Mouse (Mus musculus): ENCODE results near the gene Hist1h2bm. TPM values are rescaled to one million over a fixed set of nuclear protein-coding genes. Genes with fewer than 3 reads are reported as not detected.
A peak's percentile ranks its signal among the peaks of the same experiment; 100 is the strongest.
"Not testable (repeated sequence)": the region's sequence is repeated elsewhere in the genome, so short reads cannot be mapped to it uniquely, and the experiment has no call there.

The Hist1h2bm gene
- polyA plus RNA-seq, 1 experiment from 2014 or later = 4.6 TPM

GRCm38 (mm10) chr13:21715131-21715863 lies 6.5 kb upstream of the Hist1h2bm start:
- no peaks in the 10 kb centered on the region for H3K27me3 ChIP-seq (ENCODE audit: control insufficient read depth, insufficient read depth, low read length)
- peak overlapping the region; percentile 43 for H3K9ac ChIP-seq (ENCODE audit: low read length)
- ATAC-seq (ENCODE audit: insufficient read depth, low FRiP score, low TSS enrichment) (no peak), DNase-seq (ENCODE audit: low spot score) (peak; percentile 41)
- 1% methylated on average over 22 of the region's 22 CpGs for WGBS
- no peaks in the 10 kb centered on the region for H3K9me3 ChIP-seq (ENCODE audit: control insufficient read depth, low read length)
- H3K36me3 ChIP-seq (ENCODE audit: control insufficient read depth, insufficient read depth, low read length) = no peaks in the 10 kb centered on the region
- peak overlapping the region; percentile 56 for H3K4me2 ChIP-seq (ENCODE audit: low read depth)
- H3K4me1 ChIP-seq (ENCODE audit: control insufficient read depth, insufficient read depth, low read length) = peaks cover 16% of the 10 kb centered on the region
- H3K27ac ChIP-seq (ENCODE audit: low read depth, low read length) = peak overlapping the region; percentile 75
- peak overlapping the region; percentile 32 for H3K4me3 ChIP-seq (ENCODE audit: low read depth, low read length)

GRCm38 (mm10) chr13:21715864-21716539 lies 5.8 kb upstream of the Hist1h2bm start, which contains the start of the genes Hist1h2bl and Hist1h2ai:
TSS of gene Hist1h2bl (minus strand) at chr13:21716143.
TSS of gene Hist1h2ai (plus strand) at chr13:21716422.
- H3K4me2 ChIP-seq (ENCODE audit: low read depth) = peak within 1 kb of the TSS; percentile 68
- H3K9me3 ChIP-seq (ENCODE audit: control insufficient read depth, low read length); H3K27me3 ChIP-seq (ENCODE audit: control insufficient read depth, insufficient read depth, low read length); H3K36me3 ChIP-seq (ENCODE audit: control insufficient read depth, insufficient read depth, low read length): not testable (repeated sequence)
- peaks cover 22% of the 10 kb centered on the region for H3K4me1 ChIP-seq (ENCODE audit: control insufficient read depth, insufficient read depth, low read length)
- peak within 1 kb of the TSS; percentile 69 for H3K9ac ChIP-seq (ENCODE audit: low read length)
- 1% methylated on average over 27 of the region's 50 CpGs for WGBS
- peak within 1 kb of the TSS; percentile 32 for H3K4me3 ChIP-seq (ENCODE audit: low read depth, low read length)
- DNase-seq (ENCODE audit: low spot score) (peak; percentile 83), ATAC-seq (ENCODE audit: insufficient read depth, low FRiP score, low TSS enrichment) (peak; percentile 92)
- peak within 1 kb of the TSS; percentile 87 for H3K27ac ChIP-seq (ENCODE audit: low read depth, low read length)

GRCm38 (mm10) chr13:21716540-21717391 lies 5.1 kb upstream of the Hist1h2bm start:
- not testable (repeated sequence) for H3K27me3 ChIP-seq (ENCODE audit: control insufficient read depth, insufficient read depth, low read length); H3K36me3 ChIP-seq (ENCODE audit: control insufficient read depth, insufficient read depth, low read length); H3K9me3 ChIP-seq (ENCODE audit: control insufficient read depth, low read length)
- peak overlapping the region; percentile 69 for H3K9ac ChIP-seq (ENCODE audit: low read length)
- WGBS = 1% methylated on average over 11 of the region's 38 CpGs
- peak overlapping the region; percentile 32 for H3K4me3 ChIP-seq (ENCODE audit: low read depth, low read length)
- H3K27ac ChIP-seq (ENCODE audit: low read depth, low read length) = peak overlapping the region; percentile 87
- DNase-seq (ENCODE audit: low spot score) = peak; percentile 66
- peak overlapping the region; percentile 68 for H3K4me2 ChIP-seq (ENCODE audit: low read depth)
- ATAC-seq (ENCODE audit: insufficient read depth, low FRiP score, low TSS enrichment) = peak; percentile 4; the same call in 1 of the 2 replicates
- peaks cover 24% of the 10 kb centered on the region for H3K4me1 ChIP-seq (ENCODE audit: control insufficient read depth, insufficient read depth, low read length)

GRCm38 (mm10) chr13:21717397-21718357 lies 4.2 kb upstream of the Hist1h2bm start, which contains the start of gene Hist1h3h:
TSS of gene Hist1h3h (plus strand) at chr13:21717659.
- under 1% methylated on average over 27 of the region's 56 CpGs for WGBS
- peak; percentile 87 for DNase-seq (ENCODE audit: low spot score)
- H3K9me3 ChIP-seq (ENCODE audit: control insufficient read depth, low read length); H3K36me3 ChIP-seq (ENCODE audit: control insufficient read depth, insufficient read depth, low read length); H3K27me3 ChIP-seq (ENCODE audit: control insufficient read depth, insufficient read depth, low read length): not testable (repeated sequence)
- Histone ChIP-seq H3K4me1 (ENCODE audit: control insufficient read depth, insufficient read depth, low read length) (peaks cover 25% of the 10 kb centered on the region), H3K27ac (ENCODE audit: low read depth, low read length) (peak within 1 kb of the TSS; percentile 87), H3K9ac (ENCODE audit: low read length) (peak within 1 kb of the TSS; percentile 69), H3K4me3 (ENCODE audit: low read depth, low read length) (peak within 1 kb of the TSS; percentile 32), H3K4me2 (ENCODE audit: low read depth) (peak within 1 kb of the TSS; percentile 68)
- ATAC-seq (ENCODE audit: insufficient read depth, low FRiP score, low TSS enrichment) = peak; percentile 33

- H3K27me3 ChIP-seq (ENCODE audit: control insufficient read depth, insufficient read depth, low read length) = no peaks in the 10 kb centered on the region
- 63% methylated on average over 4 of the region's 4 CpGs for WGBS
- no peaks in the 10 kb centered on the region for H3K36me3 ChIP-seq (ENCODE audit: control insufficient read depth, insufficient read depth, low read length)
- H3K9me3 ChIP-seq (ENCODE audit: control insufficient read depth, low read length) = no peaks in the 10 kb centered on the region
- peak overlapping the region; percentile 65 for H3K27ac ChIP-seq (ENCODE audit: low read depth, low read length)
- DNase-seq (ENCODE audit: low spot score) (peak; percentile 44), ATAC-seq (ENCODE audit: insufficient read depth, low FRiP score, low TSS enrichment) (no peak)
- H3K4me2 ChIP-seq (ENCODE audit: low read depth) = peak overlapping the region; percentile 49
- peak overlapping the region; percentile 61 for H3K9ac ChIP-seq (ENCODE audit: low read length)
- peaks cover 26% of the 10 kb centered on the region for H3K4me1 ChIP-seq (ENCODE audit: control insufficient read depth, insufficient read depth, low read length)
- H3K4me3 ChIP-seq (ENCODE audit: low read depth, low read length) = peak overlapping the region; percentile 32
These were observed 3.3 kb upstream of the Hist1h2bm start for GRCm38 (mm10) chr13:21718381-21719080.

GRCm38 (mm10) chr13:21721107-21721756 lies 612 bp upstream of the Hist1h2bm start:
- not testable (repeated sequence) for H3K9me3 ChIP-seq (ENCODE audit: control insufficient read depth, low read length); H3K36me3 ChIP-seq (ENCODE audit: control insufficient read depth, insufficient read depth, low read length); H3K27me3 ChIP-seq (ENCODE audit: control insufficient read depth, insufficient read depth, low read length)
- 3% methylated on average over 20 of the region's 44 CpGs for WGBS
- Histone ChIP-seq H3K4me3 (ENCODE audit: low read depth, low read length) (peak overlapping the region; percentile 31), H3K4me1 (ENCODE audit: control insufficient read depth, insufficient read depth, low read length) (peaks cover 20% of the 10 kb centered on the region), H3K27ac (ENCODE audit: low read depth, low read length) (peak overlapping the region; percentile 90), H3K4me2 (ENCODE audit: low read depth) (peak overlapping the region; percentile 57), H3K9ac (ENCODE audit: low read length) (peak overlapping the region; percentile 80)
- DNase-seq (ENCODE audit: low spot score) = peak; percentile 35
- peak; percentile 11; the same call in 1 of the 2 replicates for ATAC-seq (ENCODE audit: insufficient read depth, low FRiP score, low TSS enrichment)

GRCm38 (mm10) chr13:21722373-21722925 lies 605 bp downstream of the Hist1h2bm start:
- WGBS = 3% methylated on average over 9 of the region's 11 CpGs
- H3K27me3 ChIP-seq (ENCODE audit: control insufficient read depth, insufficient read depth, low read length) = no peaks in the 10 kb centered on the region
- peak; percentile 25; the same call in 1 of the 2 replicates for ATAC-seq (ENCODE audit: insufficient read depth, low FRiP score, low TSS enrichment)

More at GRCm38 (mm10) chr13:21722373-21722925, 605 bp downstream of the Hist1h2bm start:
- peak overlapping the region; percentile 45 for H3K4me2 ChIP-seq (ENCODE audit: low read depth)
- H3K4me3 ChIP-seq (ENCODE audit: low read depth, low read length) = peak overlapping the region; percentile 25
- H3K4me1 ChIP-seq (ENCODE audit: control insufficient read depth, insufficient read depth, low read length) = peaks cover 23% of the 10 kb centered on the region
- peak overlapping the region; percentile 90 for H3K27ac ChIP-seq (ENCODE audit: low read depth, low read length)
- no peaks in the 10 kb centered on the region for H3K36me3 ChIP-seq (ENCODE audit: control insufficient read depth, insufficient read depth, low read length)
- no peaks in the 10 kb centered on the region for H3K9me3 ChIP-seq (ENCODE audit: control insufficient read depth, low read length)
- peak; percentile 21 for DNase-seq (ENCODE audit: low spot score)
- peak overlapping the region; percentile 61 for H3K9ac ChIP-seq (ENCODE audit: low read length)

All from neural tube, embryonic 11.5 days (tissue).